Mouse (Mus musculus) lung, postnatal 0 days (tissue): ENCODE data around the gene Tomm70a. TPM values are rescaled to one million over a fixed set of nuclear protein-coding genes. Genes with fewer than 3 reads are reported as not detected.

Experiments used
- ATAC-seq: fragments of 200-750 bp; cut with Nextera tagmentation; 2 replicates; pipeline ENCODE4 v1.8.0; 2017; ENCODE audit warnings: moderate library complexity
- DNase-seq: peaks from one replicate; pipeline ENCODE4 v3.0.0-alpha.2; 2016; ENCODE audit warnings: low spot score
- H3K27ac ChIP-seq: fragments of 300-500 bp; sonication (generic); 2 replicates; pipeline ENCODE4 v1.5.1; 2014; ENCODE audit warnings: antibody characterized with exemption, mild to moderate bottlenecking, low read length, mixed read lengths
- H3K27me3 ChIP-seq: fragments of 300-500 bp; sonication (generic); replicated peaks from 2 replicates; pipeline ENCODE4 v1.6.1; 2014; ENCODE audit warnings: low read length, mixed read lengths; ENCODE audit not compliant: insufficient read depth
- H3K36me3 ChIP-seq: fragments of 300-500 bp; sonication (generic); 2 replicates; pipeline ENCODE4 v1.6.1; 2014; ENCODE audit warnings: low read length, mixed read lengths; ENCODE audit not compliant: insufficient read depth
- H3K4me1 ChIP-seq: fragments of 300-500 bp; sonication (generic); 2 replicates; pipeline ENCODE4 v1.6.1; 2014; ENCODE audit warnings: antibody characterized with exemption, low read depth, low read length, mixed read lengths; ENCODE audit not compliant: insufficient read depth
- H3K4me2 ChIP-seq: fragments of 300-500 bp; sonication (generic); replicated peaks from 2 replicates; pipeline ENCODE4 v1.6.1; 2014; ENCODE audit warnings: low read depth, mild to moderate bottlenecking, low read length, moderate library complexity, mixed read lengths
- H3K4me3 ChIP-seq: fragments of 300-500 bp; sonication (generic); 2 replicates; pipeline ENCODE4 v1.5.1; 2014; ENCODE audit warnings: low read depth, low read length
- H3K9ac ChIP-seq: fragments of 300-500 bp; sonication (generic); replicated peaks from 2 replicates; pipeline ENCODE4 v1.6.1; 2014; ENCODE audit warnings: low read depth, mild to moderate bottlenecking
- H3K9me3 ChIP-seq: fragments of 300-500 bp; sonication (generic); 2 replicates; pipeline ENCODE4 v1.6.1; 2016; ENCODE audit warnings: low read length, mixed read lengths
- CTCF ChIP-seq: IDR thresholded peaks from 2 replicates; pipeline ENCODE4 v1.5.1; 2016; ENCODE audit warnings: antibody characterized with exemption, mild to moderate bottlenecking
- EP300 ChIP-seq: IDR thresholded peaks from 2 replicates; pipeline ENCODE4 v1.6.1; 2016; ENCODE audit warnings: antibody characterized with exemption, mild to moderate bottlenecking, control low read depth
- WGBS: fragments of 180-500 bp; shearing (Covaris S2); extraction: QIAGEN DNeasy Blood & Tissue Kit; methylation state at CpG from one replicate; pipeline ENCODE4 v1.1.7; 2014; 5-methylcytosine and 5-hydroxymethylcytosine counted together
- polyA plus RNA-seq: library from polyadenylated mRNA; unstranded; fragments of >200 nt; fragmentation: Nextera tagmentation; extraction: Ambion mirVana; gene quantifications from 2 replicates; pipeline ENCODE4 v1.2.1, GENCODE M21; 2015

The Tomm70a gene
- polyA plus RNA-seq, 1 experiment from 2014 or later, result 17.2 TPM

GRCm38 (mm10) chr16:57133611-57134010 lies 12.1 kb downstream of the Tomm70a start:
- TF ChIP-seq CTCF (no peak), EP300 (no peak)
- no peak overlapping the region for H3K9ac ChIP-seq
- H3K4me2 ChIP-seq, result no peak overlapping the region
- 91% methylated on average over 6 of the region's 6 CpGs for WGBS
- peaks cover 15% of the 10 kb centered on the region; the same call in 1 of the 2 replicates for H3K36me3 ChIP-seq
- H3K4me1 ChIP-seq, result peaks cover 2% of the 10 kb centered on the region; the same call in 1 of the 2 replicates
- no peak overlapping the region for H3K27ac ChIP-seq
- H3K9me3 ChIP-seq, result no peaks in the 10 kb centered on the region
- DNase-seq (no peak), ATAC-seq (no peak)
- no peaks in the 10 kb centered on the region for H3K27me3 ChIP-seq
- no peak overlapping the region for H3K4me3 ChIP-seq

DNA sequence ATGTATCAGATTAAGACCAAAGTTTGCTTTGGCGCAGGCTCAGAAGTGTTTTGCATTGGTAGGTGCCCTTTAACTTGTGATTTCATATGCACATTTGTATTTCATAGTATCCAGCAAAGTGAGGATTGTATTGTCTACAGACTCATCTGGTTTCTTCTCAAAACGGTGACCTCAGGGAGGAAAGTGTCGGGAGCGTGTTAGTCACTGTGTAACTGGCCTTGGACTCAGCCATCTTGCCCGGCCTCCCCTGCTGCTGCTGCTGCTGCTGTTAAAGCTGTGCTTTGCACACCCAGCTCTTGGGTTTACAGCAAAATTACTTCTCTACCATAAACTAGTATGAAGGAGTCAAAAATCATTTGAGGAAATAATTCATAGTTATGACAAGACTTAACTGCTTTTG lies 23.2 kb downstream of the Tomm70a start:
- ATAC-seq, result no peak
- no peaks in the 10 kb centered on the region for H3K9me3 ChIP-seq
- H3K27ac ChIP-seq, result no peak overlapping the region
- no peak for TF ChIP-seq EP300
- TF ChIP-seq CTCF, result no peak
- H3K9ac ChIP-seq, result no peak overlapping the region
- 95% methylated on average over 5 of the region's 5 CpGs for WGBS
- DNase-seq, result no peak
- H3K4me3 ChIP-seq, result no peak overlapping the region
- H3K4me2 ChIP-seq, result no peak overlapping the region
- no peaks in the 10 kb centered on the region for H3K4me1 ChIP-seq
- H3K27me3 ChIP-seq, result no peaks in the 10 kb centered on the region
- H3K36me3 ChIP-seq, result peaks cover 13% of the 10 kb centered on the region

- Histone ChIP-seq H3K4me3 (no peak overlapping the region), H3K4me1 (no peaks in the 10 kb centered on the region), H3K4me2 (no peak overlapping the region), H3K36me3 (peaks cover 15% of the 10 kb centered on the region; the same call in 1 of the 2 replicates), H3K27me3 (no peaks in the 10 kb centered on the region), H3K9me3 (no peaks in the 10 kb centered on the region), H3K9ac (no peak overlapping the region), H3K27ac (no peak overlapping the region)
- WGBS, result 98% methylated on average over 4 of the region's 4 CpGs
- TF ChIP-seq EP300 (no peak), CTCF (no peak)
- no peak for DNase-seq
- ATAC-seq, result no peak
Measured at GRCm38 (mm10) chr16:57151437-57151836, 29.9 kb downstream of the Tomm70a start.

GRCm38 (mm10) chr16:57155899-57156298 lies 34.4 kb downstream of the Tomm70a start:
- no peaks in the 10 kb centered on the region for H3K9me3 ChIP-seq
- no peak overlapping the region for H3K9ac ChIP-seq
- H3K4me3 ChIP-seq, result no peak overlapping the region
- TF ChIP-seq EP300 (no peak), CTCF (no peak)
- no peak for DNase-seq
- ATAC-seq, result no peak
- H3K27me3 ChIP-seq, result no peaks in the 10 kb centered on the region
- no peak overlapping the region for H3K27ac ChIP-seq
- H3K4me1 ChIP-seq, result no peaks in the 10 kb centered on the region
- peaks cover 8% of the 10 kb centered on the region; the same call in 1 of the 2 replicates for H3K36me3 ChIP-seq
- H3K4me2 ChIP-seq, result no peak overlapping the region

DNA sequence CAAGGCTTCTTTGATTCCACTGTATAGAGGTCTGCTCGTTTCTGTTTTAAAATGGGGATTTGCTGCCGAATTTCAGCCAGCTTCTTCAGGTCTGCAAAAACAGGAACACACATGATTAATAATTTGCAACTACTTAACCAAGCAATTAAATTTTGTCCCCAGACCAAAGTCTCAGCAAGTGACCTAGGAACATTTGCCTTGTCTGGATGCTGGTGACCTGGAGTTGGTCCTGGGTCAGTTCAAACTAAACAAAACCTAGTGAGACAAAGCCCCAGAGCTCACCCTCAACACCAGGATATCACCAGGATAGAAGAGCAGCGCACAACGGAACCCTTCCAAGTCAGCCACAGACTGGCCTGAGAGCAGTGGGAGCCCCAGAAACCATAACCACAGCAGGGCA lies 35.6 kb downstream of the Tomm70a start:
- 87% methylated on average over 4 of the region's 4 CpGs for WGBS
- Histone ChIP-seq H3K4me2 (no peak overlapping the region), H3K9ac (no peak overlapping the region), H3K9me3 (no peaks in the 10 kb centered on the region), H3K36me3 (peaks cover 8% of the 10 kb centered on the region; the same call in 1 of the 2 replicates), H3K4me3 (no peak overlapping the region), H3K27ac (no peak overlapping the region), H3K4me1 (no peaks in the 10 kb centered on the region), H3K27me3 (no peaks in the 10 kb centered on the region)
- ATAC-seq (no peak), DNase-seq (no peak)
- TF ChIP-seq EP300 (no peak), CTCF (no peak)

GRCm38 (mm10) chr16:57157728-57158127 lies 36.2 kb downstream of the Tomm70a start:
- no peak overlapping the region for H3K9ac ChIP-seq
- H3K9me3 ChIP-seq, result no peaks in the 10 kb centered on the region
- WGBS, result 68% methylated on average over 4 of the region's 4 CpGs

DNA sequence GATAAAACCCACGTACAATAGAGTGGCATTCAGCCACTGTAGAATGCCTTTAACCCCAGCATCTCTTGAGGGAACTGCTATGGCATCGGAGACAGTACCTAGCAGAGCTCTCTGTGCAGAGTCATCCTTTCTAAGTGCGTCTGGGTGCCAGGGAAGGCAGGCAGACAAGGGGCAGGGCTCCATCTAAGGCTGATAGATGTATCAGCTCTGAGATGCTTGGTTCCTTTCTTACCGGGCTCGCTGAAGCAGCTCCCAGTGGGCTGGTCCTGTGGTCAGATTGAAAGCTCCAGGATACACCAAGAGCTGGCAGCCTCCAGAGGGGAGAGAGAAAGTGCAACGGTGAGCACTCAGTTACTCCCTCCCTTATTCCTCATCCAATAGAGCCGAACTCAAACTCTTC lies 38.3 kb downstream of the Tomm70a start:
- Histone ChIP-seq H3K36me3 (0 out of 2 replicates have a peak, but pooled peaks cover 3% of the 10 kb centered on the region), H3K4me1 (no peaks in the 10 kb centered on the region), H3K9ac (no peak overlapping the region), H3K27me3 (no peaks in the 10 kb centered on the region), H3K27ac (no peak overlapping the region), H3K4me3 (no peak overlapping the region), H3K4me2 (no peak overlapping the region), H3K9me3 (no peaks in the 10 kb centered on the region)
- no peak for TF ChIP-seq CTCF
- DNase-seq (peak; percentile 11), ATAC-seq (peak; percentile 55)
- WGBS, result 58% methylated on average over 7 of the region's 7 CpGs

More at GRCm38 (mm10) chr16:57157728-57158127, 36.2 kb downstream of the Tomm70a start:
- ATAC-seq, result no peak
- Histone ChIP-seq H3K4me1 (no peaks in the 10 kb centered on the region), H3K4me3 (no peak overlapping the region), H3K27ac (no peak overlapping the region), H3K4me2 (no peak overlapping the region), H3K36me3 (peaks cover 8% of the 10 kb centered on the region; the same call in 1 of the 2 replicates), H3K27me3 (no peaks in the 10 kb centered on the region)
- TF ChIP-seq CTCF, result no peak
- no peak for TF ChIP-seq EP300
- no peak for DNase-seq
